Mouse (Mus musculus) cerebellum, adult 11-12 months (tissue): ENCODE measurements around the gene Acsl1.
A peak's percentile ranks its signal among the peaks of the same experiment; 100 is the strongest.

ENCODE experiments used
- DNase-seq: peaks from one replicate; pipeline ENCODE4 v3.0.0; 2022

Gene Acsl1

DNA sequence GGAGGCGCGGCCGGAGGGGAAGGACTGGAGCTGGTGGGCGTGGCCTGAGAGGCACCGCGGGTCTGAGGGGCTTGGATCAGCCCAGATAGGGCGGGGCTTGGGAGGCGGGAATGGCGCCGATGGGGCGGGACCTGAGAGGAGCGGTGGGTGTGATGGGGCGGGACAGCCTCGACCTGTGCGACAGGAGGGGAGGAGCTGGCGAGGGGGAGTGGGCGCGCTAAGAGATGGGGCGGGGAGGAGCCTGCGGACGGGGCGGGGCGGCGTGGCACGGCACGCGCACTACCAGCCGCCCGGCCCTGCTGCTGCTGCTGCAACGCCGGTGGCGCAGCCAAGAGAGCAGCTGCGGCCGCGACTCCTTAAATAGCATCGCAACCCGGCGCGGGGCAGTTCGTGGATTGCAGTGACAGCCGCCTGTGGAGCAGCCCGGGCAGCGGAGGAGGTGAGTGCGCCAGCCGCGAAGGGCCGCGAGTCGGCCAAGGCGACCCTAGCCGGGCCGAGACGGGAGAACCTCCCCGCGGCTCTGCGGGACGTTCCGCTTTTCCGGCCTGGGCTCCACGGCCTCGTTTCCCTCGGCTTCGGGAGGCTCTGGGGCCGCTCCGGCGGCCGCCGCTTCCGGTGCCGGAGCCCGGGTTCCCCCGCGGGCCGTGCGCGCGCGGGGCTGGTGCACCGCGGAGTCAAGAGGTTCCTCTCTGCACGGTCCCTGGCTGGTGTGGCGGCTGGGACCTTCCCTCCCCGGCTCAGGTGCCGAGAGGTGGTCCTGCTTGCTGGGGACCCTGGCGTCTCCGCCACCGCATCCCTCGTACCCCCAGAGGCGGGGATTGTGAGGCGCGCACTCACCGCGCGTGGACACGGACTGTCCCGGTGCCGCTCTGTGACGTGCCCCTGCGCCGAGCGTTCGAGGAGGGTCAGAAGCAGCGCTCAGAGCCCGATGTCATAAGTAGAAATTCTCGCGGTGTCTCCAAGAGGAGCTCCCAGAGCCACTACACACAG, at the start of gene Acsl1:
TSS of gene Acsl1 (plus strand) at position 246 of the 990 bp plus-strand sequence.
- peak; percentile 99 for DNase-seq

DNA sequence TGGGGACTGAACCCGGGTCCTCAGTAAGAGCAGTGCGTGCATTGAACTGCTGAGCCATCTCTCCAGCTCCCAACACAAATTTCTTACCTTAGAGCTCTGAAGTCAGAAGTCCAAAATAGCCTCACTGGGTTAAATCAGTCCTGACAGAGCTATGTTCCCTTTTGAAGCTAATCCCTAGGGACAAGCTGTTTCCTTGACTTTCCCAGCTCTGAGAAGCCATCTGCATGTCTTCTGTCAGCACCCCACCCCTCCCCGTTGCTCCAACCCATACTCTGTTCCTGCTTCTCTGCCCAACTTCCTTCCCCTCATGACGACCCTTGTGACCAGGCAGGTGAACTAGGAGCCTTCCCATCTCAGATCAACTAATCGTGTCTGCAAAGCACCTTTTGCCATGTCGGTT, 49.3 kb upstream of the Acsl1 start:
- no peak for DNase-seq

DNA sequence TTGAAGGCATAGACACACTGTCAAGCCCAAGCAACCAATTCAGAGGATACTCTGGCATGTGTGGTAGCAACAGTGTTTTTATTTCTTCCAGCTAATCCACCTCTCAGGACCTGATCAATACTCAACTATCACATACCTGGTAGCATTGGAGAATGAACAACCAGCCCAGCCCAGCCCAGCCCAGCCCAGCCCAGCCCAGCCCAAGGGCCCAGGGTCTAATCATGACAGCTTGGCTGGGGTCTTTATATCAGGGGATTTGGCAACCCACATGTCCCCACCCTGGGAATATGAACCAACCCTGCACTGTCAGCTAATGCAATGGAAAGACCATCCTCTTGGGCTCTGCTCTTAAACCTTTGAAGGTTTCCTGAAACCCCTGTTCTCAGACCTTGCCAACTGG, 42.9 kb upstream of the Acsl1 start:
- no peak for DNase-seq

DNA sequence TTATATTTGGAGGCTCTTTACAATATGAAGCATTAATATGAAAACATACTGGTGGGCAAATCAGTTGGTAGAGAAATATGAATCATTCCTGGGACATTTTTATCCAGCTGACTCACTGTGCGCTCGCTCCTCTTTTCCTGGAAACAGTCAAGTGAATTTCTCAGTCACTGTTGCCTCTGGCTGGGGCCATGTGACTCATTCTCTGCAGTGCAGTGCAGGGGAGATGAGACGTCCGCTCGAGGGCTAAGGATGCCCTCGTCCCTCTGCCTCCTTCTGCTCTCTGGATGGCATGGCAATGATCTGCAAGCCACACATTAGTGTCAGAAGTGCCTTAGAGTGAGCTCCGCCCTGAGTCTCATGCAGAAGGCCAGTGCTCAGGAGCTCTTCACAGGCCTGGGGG, 41.0 kb upstream of the Acsl1 start:
- DNase-seq, result no peak

DNA sequence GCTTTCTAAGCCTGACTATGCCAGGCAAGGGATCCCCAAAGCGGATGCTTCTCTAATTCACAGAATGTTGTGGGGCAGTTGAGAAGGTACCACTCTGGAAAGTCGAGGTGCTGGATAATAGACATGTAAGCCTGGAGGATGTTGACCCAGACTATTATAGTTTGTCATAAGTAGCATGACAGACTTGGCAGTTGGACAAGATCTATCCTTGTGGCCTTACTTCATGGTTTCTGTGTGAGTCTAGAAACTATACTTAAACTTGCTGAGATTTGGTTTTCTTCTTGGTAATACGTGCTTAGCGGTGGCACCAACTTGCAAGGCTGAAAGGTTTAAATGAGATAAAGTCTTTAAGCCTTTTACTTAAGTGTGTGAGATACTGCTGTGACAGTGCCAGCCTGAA, 38.9 kb upstream of the Acsl1 start:
- DNase-seq, result no peak

DNA sequence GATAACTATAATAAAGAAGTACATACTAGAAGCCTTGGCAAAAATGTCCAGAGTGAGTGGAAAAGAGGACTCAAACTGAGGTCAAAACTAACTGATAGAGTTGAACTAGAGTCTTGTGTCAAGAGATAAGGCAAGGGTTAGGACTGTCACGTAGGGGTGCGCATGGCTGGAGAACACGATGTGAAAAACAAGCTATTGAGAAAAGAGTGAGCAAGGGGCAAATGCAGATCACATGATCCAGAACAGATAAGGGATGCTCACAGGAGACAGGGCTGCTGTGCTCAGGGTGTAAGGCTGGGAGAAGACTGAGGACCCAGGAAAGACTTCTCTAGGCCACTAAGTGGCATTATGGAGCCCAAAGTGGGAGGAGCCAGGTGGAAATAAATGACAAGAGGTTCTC, 38.3 kb upstream of the Acsl1 start:
- no peak for DNase-seq

DNA sequence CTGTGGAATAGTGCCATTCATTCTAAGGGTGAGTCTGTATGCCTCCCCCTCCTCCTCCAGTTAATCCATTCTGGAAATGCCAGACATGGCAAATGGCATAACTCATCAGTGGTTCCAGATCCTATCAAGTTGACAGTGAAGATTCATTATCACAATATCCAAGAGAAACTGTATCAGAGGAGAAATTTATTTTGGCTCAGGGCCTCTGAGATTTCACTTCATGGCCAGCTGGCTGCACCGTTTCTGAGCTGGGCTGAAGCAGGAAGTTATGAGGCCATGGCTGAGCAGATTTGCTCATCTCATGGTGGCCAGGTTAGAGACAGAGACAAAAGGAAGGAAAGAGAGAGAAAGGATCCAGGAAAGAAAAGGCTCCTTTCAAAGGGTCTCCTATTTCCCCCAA, 37.2 kb upstream of the Acsl1 start:
- DNase-seq, result no peak

DNA sequence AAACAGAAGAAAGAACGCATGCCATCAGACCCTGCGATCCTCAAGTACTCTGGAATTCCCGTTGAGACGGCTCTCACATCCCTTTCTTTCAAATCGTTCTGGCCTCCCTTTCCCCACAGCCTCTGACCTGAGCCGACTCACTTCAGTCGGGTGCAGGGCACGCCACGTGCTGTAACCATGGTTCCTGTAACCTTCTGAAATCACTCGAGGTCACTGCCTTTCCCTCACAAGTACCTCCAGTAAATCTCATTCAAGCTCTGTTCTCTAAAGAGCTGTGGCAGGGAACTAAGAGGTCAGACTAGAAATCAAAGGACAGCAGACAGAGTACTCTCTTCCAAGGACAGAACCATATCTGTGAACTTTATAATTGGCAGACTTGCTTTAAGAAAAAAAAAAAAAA, 32.3 kb upstream of the Acsl1 start:
- DNase-seq, result no peak

DNA sequence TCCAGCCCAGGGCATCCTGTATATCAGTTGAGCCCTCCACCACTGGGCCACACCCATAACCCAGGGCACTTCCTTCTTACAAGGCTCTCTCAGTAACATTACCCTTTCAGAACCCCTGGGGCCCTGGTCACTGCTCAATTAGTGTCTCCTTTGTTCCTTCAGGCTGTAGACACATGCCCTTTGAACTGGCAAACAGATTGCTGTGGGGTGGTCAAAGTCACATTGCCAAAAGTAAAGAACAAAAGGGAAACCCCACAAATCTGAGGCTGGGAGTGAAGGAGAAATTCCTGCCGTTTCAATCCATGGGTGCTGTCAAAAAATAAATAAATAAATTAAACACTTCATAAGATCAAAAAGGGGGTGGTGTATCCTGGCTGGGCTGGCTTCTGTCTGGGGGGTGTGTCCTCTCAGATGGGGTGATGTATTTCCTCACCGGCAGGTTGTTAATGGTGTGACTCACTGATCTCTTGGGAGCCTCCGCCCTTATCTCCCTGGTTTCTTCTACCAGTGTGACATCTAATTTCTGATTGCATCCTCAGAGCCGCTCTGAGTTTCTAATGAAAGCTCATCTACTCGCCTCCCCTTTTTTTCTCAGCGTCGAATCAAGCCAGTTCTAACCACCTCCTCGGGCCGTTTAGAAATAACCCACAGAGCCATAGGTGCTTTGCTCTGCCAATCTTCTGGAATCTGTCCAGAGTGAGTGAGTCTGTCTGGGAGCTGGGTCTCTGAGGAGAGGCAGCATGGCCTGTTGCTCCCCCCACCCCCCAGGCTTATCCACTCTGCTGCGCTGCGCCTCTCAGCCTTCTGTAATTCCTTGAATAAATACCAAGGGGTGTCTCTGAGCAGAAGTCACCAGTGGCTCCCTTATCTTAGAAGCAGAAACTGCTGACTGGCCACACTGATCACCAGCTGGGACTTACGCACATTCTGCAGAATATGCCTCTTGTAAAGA, 24.6 kb upstream of the Acsl1 start:
- DNase-seq, result no peak

DNA sequence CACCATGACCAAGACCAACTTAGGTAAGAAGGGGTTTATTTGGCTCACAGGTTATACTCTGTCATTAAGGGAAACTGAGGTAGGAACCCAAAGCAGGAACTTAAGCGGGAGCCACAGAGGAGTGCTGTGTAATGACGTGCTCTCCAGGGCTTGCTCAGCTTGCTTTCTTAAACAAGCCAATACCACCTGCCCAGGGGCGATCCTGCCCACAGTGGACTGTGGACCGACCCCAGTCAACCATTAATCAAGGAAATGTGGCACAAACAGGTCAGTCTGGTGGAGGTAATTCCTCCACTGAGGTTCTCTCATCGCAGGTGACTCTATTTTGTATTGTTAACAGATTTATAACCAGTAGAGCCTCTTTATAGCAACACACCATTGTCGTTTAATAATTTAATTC, 23.5 kb upstream of the Acsl1 start:
- no peak for DNase-seq

DNA sequence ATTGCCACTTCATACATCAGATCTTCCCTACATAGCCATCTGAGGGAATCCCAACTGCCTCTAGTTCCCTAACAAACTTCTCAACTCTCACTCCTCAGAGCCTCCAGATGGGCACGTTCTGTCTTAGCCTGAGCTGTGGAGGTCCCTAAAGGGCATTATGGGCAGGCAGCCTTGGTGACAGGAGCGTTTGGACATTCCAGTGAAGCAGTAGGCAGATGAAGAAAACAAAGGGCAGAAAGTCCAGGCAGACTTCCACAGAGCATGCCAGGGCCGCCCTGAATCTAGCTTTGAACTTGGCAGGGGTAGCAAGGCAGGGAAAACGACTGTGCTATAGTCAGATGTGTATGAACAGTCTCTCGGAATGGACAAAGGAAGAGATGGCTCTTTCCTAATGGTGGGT, 22.2 kb upstream of the Acsl1 start:
- DNase-seq, result no peak

DNA sequence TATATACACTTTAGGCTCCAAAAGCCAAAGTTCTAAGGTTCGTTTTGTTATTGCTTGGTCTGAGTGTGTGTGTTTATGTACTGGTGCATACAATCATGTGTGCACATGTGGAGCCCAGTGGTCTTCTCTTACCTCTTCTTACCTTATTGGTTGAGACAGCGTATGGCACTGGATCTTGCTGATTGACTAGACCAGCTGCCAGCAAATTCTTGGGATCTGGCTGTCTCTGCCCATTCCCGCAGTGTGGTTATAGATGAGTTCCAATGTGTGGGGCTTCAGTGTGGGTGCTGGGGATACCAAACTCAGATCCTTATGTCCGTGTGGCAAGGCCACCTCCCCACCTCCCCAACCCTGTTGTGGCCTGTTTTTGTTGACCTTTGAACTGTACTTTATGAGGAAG, 21.8 kb upstream of the Acsl1 start:
- DNase-seq, result no peak

DNA sequence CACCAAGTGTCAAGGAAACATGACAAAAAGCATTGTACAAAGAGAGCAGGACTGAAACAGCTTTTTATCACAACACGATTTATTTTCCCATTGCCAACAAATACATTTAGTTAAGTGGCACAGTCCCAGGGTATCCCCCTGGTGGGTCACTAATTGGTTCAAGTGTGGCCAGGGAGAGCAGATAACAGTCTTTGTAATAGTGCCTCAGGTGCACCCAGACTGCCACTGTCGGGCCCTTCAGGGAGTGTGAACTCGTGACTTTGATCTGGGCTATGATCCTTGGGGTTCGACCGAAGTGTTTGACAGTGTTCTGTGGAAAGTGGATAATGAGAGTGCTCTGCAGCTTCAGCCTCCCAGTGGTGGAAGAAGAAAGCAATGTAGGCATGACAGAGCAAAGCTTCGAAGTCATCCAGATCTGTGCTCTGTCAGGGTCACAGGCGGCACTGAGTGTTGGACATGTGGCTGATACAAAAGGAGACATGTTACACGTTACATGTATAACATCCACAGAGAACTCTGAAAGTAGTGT, 21.1 kb upstream of the Acsl1 start:
- DNase-seq, result no peak

DNA sequence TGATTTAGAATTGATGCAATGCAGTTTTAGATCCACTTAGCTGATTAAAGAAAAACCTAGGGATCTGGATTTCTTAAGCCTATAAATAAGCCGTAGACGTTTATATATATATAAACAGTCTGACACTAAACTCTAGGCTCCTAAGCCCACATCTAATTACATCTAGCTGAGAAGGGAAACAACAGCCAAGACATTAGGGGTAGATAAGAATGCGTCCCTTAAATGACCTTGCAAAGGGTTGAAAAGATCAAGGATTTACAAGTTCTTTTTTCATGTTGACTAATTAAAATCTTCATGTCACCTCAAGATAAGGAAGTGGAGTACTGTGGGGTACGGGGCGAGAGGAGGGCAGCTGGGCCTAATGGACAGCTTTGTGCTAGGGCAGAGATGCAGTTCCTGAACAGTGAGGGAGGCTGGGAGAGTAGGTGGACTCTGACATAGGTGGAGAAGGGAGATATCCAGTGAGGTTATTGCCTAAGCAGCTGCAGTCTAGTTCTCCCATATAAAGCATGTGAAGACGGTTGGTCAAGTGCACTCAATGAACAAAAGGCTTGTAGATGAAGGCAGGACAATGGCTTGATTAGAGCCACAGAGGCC, 12.5 kb upstream of the Acsl1 start:
- no peak for DNase-seq

DNA sequence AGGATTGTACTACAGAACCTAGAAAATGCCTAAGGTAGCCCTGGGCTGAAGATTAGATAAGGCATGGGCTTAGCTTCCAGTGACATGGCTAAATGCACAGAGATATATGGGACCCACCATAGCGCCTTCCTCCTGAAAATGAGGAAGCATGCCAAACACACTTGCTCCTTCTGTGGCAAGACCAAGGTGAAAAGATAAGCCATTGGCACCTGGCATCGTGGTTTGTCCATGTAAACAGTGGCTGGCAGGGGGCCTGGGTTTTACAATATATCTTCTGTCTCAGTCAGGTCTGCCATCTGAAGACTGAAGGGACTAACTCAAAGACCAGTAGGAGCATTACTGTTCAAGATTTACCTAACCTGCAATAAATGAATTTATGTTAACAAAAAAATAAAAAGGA, 2.4 kb upstream of the Acsl1 start:
- no peak for DNase-seq

DNA sequence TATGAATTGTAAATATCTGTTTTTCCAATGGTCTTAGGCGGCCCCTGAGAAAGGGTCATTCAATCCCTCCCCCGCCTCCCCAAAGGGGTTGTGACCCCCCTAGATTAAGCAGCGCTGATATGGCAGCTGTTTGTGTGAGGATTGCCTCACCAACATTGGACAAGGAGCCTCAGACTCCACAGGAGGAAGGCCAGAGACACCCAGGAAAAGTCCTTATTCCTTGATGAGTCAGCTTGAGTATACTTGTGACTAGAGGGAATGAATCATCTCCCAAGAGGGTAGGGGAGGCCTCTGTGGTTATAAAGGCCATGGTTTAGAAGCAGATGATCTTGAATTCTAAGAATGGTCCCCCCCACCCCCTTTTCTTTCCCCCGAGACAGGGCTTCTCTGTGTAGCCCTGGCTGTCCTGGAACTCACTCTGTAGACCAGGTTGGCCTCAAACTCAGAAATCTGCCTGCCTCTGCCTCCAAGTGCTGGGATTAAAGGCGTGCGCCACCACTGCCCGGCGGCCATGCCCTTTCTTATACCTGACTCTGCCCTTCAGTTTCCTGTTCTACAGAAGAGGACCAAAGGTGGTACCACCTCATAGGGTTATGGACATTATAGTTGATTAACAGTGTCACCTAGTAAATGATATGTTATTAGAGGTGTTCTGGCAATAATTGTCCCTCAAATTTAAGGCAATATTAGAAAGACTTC, 1.6 kb upstream of the Acsl1 start:
- no peak for DNase-seq

DNA sequence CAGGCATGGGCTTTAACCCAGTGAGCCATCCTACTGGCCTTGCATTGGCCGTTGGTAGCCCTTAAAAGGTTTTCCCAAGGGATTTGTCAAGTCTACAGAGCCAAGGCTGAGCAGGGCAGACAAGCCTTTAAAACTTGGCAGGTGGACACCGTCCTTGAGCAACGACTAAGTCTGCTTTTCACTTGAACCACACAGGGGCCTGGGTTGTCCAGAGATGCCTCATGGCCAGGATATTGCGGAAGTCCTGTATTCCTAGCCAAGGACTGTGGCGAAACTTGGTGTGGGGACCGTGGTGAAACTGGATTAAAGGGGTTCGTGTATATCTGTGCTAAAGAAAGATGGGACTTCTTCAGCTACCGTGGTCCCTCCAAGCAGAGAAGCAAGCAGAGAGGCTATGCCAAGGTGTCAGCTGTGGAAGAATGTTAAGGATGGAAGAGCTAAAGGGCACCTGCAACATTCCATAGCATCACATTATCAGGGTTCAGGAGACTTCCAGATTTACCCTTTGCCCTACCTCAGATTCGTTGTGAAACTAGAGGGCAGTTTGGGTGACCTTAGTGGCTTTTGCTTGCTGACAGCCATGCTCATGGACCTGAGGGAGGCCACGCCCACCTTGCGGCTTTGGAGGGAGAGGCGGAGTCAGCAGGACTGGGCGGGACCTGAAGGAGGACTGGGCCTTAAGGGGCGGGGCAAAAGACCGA, 596 bp upstream of the Acsl1 start:
- peak; percentile 64 for DNase-seq

DNA sequence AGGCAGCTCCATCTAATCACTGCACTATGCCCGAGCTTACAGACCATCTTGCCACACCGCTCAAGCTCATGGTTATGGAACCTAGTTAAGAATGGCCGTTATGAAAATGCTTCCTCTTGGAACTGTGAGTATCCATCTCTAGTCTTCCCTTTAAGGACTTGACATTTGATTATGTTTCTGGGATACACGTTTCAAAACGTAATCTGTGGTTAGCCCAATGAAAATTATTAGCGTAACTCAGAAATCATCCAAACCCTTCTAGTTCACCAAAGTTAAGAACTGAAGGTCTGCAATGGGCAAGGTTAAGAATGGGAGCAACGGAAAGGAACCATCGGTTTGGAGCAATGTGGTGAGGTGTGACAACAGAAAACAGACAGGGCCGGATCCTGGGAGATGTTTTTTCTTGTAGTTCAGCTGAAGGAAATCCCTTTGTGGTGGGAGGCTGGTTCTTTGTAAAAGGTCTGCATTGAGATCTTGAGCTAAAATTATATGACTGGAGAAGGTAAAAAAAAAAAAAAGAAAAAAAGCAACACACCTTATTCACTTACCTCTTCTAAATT, 1.2 kb downstream of the Acsl1 start:
- no peak for DNase-seq

DNA sequence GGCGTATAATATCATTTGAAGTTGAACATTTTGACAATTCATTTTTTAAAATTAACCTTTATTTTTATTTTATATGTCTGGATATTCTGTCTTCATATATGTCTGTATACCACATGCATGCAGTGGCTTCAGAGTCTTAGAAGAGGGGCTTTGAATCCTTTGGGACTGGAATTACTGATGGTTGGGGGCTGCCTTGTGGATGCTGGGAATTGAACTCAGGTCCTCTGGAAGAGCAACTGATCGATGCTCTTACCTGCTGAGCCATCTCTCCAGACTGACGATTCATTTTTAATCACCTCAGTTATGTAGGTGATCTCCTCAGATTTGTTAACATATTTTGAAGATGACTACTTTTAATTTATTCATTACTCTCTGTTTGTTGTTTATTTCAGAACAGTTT, 3.3 kb downstream of the Acsl1 start:
- DNase-seq, result no peak

DNA sequence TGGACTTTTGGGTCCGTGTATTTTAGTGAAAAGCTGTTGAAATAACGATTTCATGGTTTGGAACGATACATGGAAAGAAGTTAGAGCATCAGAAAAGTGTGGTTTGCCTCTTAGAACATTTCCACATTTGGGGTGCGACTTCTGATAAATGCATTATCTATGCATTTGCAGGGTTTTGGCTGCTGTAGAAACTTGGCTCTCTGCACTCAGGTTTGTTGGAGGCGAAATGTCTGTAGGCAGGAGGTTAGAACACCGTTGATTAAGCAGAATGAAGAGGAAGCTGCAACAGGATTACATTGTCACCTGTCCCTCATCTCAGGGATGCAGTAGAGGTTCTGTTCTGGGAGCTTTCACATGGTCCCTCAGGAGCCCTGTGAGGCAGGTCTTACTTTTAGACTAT, 3.8 kb downstream of the Acsl1 start:
- DNase-seq, result no peak

DNA sequence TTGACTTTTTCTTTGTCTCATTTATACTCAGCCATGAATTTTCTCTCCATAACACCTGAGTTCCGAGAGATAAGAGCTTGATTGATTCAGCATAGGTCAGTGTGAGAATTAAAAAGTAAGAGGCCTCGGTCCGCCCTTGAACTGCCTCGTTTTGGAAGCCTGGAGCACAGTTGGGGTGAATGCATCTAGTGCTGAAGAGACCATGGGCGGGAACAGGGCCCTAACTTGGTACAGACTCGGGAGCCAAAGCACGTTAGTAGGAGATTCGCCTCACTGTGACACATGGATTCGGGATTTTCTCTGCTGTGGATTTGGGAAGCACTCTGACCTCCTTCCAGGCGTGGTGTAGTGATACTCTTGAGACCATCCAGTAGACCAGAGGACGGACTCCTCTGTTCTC, 4.6 kb downstream of the Acsl1 start:
- no peak for DNase-seq
